Mouse (Mus musculus): ENCODE measurements around the gene Milr1.

- TF ChIP-seq CTCF (conservative IDR thresholded peaks at IDR 0.05; ENCODE audit: insufficient read depth, insufficient read length, low read depth, low read length), result no peak
- TF ChIP-seq POLR2A (IDR thresholded peaks at IDR 0.05; ENCODE audit: low read depth, low read length), result no peak
Measured at GRCm38 (mm10) chr11:106812410-106813136, 61.5 kb downstream of the Milr1 start.

All from kidney, adult 2 months (tissue).